Mouse (Mus musculus) lung, postnatal 0 days (tissue): Measurements from ENCODE around the gene Tnfsf4. TPM values are rescaled to one million over a fixed set of nuclear protein-coding genes. Genes with fewer than 3 reads are reported as not detected.
A peak's percentile ranks its signal among the peaks of the same experiment; 100 is the strongest.

Experiments used
- ATAC-seq: fragments of 200-750 bp; cut with Nextera tagmentation; 2 replicates; pipeline ENCODE4 v1.8.0; 2017; ENCODE audit warnings: moderate library complexity
- DNase-seq: peaks from one replicate; pipeline ENCODE4 v3.0.0-alpha.2; 2016; ENCODE audit warnings: low spot score
- H3K27ac ChIP-seq: fragments of 300-500 bp; sonication (generic); 2 replicates; pipeline ENCODE4 v1.5.1; 2014; ENCODE audit warnings: antibody characterized with exemption, mild to moderate bottlenecking, low read length, mixed read lengths
- H3K27me3 ChIP-seq: fragments of 300-500 bp; sonication (generic); replicated peaks from 2 replicates; pipeline ENCODE4 v1.6.1; 2014; ENCODE audit warnings: low read length, mixed read lengths; ENCODE audit not compliant: insufficient read depth
- H3K36me3 ChIP-seq: fragments of 300-500 bp; sonication (generic); 2 replicates; pipeline ENCODE4 v1.6.1; 2014; ENCODE audit warnings: low read length, mixed read lengths; ENCODE audit not compliant: insufficient read depth
- H3K4me1 ChIP-seq: fragments of 300-500 bp; sonication (generic); 2 replicates; pipeline ENCODE4 v1.6.1; 2014; ENCODE audit warnings: antibody characterized with exemption, low read depth, low read length, mixed read lengths; ENCODE audit not compliant: insufficient read depth
- H3K4me2 ChIP-seq: fragments of 300-500 bp; sonication (generic); replicated peaks from 2 replicates; pipeline ENCODE4 v1.6.1; 2014; ENCODE audit warnings: low read depth, mild to moderate bottlenecking, low read length, moderate library complexity, mixed read lengths
- H3K4me3 ChIP-seq: fragments of 300-500 bp; sonication (generic); 2 replicates; pipeline ENCODE4 v1.5.1; 2014; ENCODE audit warnings: low read depth, low read length
- H3K9ac ChIP-seq: fragments of 300-500 bp; sonication (generic); replicated peaks from 2 replicates; pipeline ENCODE4 v1.6.1; 2014; ENCODE audit warnings: low read depth, mild to moderate bottlenecking
- H3K9me3 ChIP-seq: fragments of 300-500 bp; sonication (generic); 2 replicates; pipeline ENCODE4 v1.6.1; 2016; ENCODE audit warnings: low read length, mixed read lengths
- CTCF ChIP-seq: IDR thresholded peaks from 2 replicates; pipeline ENCODE4 v1.5.1; 2016; ENCODE audit warnings: antibody characterized with exemption, mild to moderate bottlenecking
- EP300 ChIP-seq: IDR thresholded peaks from 2 replicates; pipeline ENCODE4 v1.6.1; 2016; ENCODE audit warnings: antibody characterized with exemption, mild to moderate bottlenecking, control low read depth
- WGBS: fragments of 180-500 bp; shearing (Covaris S2); extraction: QIAGEN DNeasy Blood & Tissue Kit; methylation state at CpG from one replicate; pipeline ENCODE4 v1.1.7; 2014; 5-methylcytosine and 5-hydroxymethylcytosine counted together
- polyA plus RNA-seq: library from polyadenylated mRNA; unstranded; fragments of >200 nt; fragmentation: Nextera tagmentation; extraction: Ambion mirVana; gene quantifications from 2 replicates; pipeline ENCODE4 v1.2.1, GENCODE M21; 2015

Gene Tnfsf4
- polyA plus RNA-seq, 1 experiment from 2014 or later = not detected

DNA sequence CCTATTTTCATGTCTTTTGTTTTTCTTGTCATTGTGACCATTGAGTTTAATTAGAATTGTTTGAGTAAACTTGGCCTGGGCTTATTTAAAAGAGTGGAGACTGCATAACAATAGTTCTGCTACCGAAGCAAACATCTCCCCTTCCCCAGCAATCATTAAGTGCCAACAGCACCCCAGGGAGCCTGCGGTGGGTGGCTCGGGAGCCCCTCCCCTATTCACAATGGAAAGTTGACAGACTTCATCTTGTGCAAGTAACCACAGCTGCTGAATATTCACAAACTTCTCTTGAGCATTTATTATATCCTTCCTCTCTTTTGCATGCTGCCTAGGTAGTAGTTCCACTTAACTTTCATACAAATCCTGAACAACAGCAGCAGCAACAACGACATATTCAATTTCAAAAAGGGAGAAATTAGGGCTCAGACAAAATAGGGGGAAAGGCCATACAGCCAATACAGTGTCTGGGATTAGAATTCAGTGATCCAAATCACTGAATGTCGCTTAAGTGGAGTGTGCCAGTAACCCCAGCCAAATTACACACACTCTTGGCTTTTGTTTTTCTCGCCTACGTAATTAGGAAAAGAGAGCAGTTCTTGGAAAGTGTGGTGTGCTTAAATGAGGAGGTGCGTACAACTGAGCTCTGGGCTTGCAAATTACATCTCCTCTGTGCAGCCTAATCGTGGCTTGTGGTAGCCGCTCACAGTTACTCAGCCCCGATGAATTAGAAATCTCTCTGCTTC is 15.4 kb upstream of the Tnfsf4 start:
- Histone ChIP-seq H3K4me2 (no peak overlapping the region), H3K36me3 (no peaks in the 10 kb centered on the region), H3K9me3 (no peaks in the 10 kb centered on the region), H3K4me3 (no peak overlapping the region), H3K4me1 (no peaks in the 10 kb centered on the region), H3K27ac (no peak overlapping the region), H3K9ac (no peak overlapping the region), H3K27me3 (no peaks in the 10 kb centered on the region)
- DNase-seq (peak; percentile 18), ATAC-seq (no peak)
- WGBS = 23% methylated on average over 11 of the region's 11 CpGs
- no peak for TF ChIP-seq CTCF
- no peak for TF ChIP-seq EP300

DNA sequence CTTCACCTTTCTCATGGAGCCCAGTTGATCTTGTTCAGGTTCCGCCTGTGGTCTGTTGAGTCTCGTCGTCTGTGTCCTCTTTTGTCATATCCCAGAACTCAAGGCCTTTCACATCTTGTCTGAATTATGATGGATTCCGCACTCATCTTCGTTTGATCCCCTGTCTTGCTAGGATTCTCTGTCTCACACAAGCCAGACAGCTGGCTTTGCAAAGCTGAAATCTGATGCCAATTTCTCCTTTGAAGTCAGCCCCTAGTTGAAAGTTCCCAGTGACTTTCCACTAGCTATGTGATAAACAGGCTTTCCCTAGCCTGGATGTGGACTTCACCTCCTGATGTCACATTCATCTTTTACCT is 14.8 kb upstream of the Tnfsf4 start:
- Histone ChIP-seq H3K4me3 (no peak overlapping the region), H3K9me3 (no peaks in the 10 kb centered on the region), H3K4me1 (no peaks in the 10 kb centered on the region), H3K36me3 (no peaks in the 10 kb centered on the region), H3K9ac (no peak overlapping the region), H3K27me3 (no peaks in the 10 kb centered on the region), H3K27ac (no peak overlapping the region), H3K4me2 (no peak overlapping the region)
- TF ChIP-seq EP300 (no peak), CTCF (no peak)
- WGBS = 25% methylated on average over 5 of the region's 5 CpGs
- no peak for ATAC-seq
- no peak for DNase-seq

DNA sequence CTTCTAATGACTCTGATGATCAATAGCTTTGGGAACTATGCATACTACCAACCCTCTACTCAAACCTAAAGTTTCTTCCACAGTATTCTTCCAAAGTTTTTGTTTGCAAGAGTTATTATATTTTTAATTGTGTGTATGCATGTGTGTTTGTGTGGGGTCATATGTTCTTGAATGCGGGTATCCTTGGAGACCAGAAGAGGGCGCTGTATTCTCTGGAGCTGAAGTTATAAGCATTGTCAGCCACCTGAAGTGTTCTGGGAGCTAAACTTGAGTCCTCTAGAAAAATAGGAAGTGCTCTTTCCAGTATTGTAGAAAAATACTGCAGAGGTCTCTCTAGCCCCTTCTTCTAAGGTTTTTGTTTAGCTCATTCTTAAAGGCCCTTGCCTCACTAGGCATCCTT is 5.1 kb upstream of the Tnfsf4 start:
- no peak overlapping the region for H3K27ac ChIP-seq
- H3K4me2 ChIP-seq = no peak overlapping the region
- 70% methylated on average over 2 of the region's 2 CpGs for WGBS
- no peaks in the 10 kb centered on the region for H3K4me1 ChIP-seq
- no peaks in the 10 kb centered on the region for H3K9me3 ChIP-seq
- DNase-seq (no peak), ATAC-seq (no peak)
- H3K27me3 ChIP-seq = no peaks in the 10 kb centered on the region
- TF ChIP-seq CTCF (peak; percentile 28), EP300 (no peak)
- no peak overlapping the region for H3K9ac ChIP-seq
- no peaks in the 10 kb centered on the region for H3K36me3 ChIP-seq
- no peak overlapping the region for H3K4me3 ChIP-seq

GRCm38 (mm10) chr1:161392906-161393305 is 2.3 kb upstream of the Tnfsf4 start:
- Histone ChIP-seq H3K9ac (no peak overlapping the region), H3K4me2 (no peak overlapping the region), H3K9me3 (no peaks in the 10 kb centered on the region), H3K4me1 (no peaks in the 10 kb centered on the region), H3K36me3 (no peaks in the 10 kb centered on the region), H3K4me3 (no peak overlapping the region), H3K27ac (no peak overlapping the region), H3K27me3 (no peaks in the 10 kb centered on the region)
- DNase-seq = peak; percentile 21
- WGBS = 43% methylated on average over 10 of the region's 10 CpGs
- TF ChIP-seq EP300 (no peak), CTCF (no peak)
- ATAC-seq = peak; percentile 38; the same call in 1 of the 2 replicates

DNA sequence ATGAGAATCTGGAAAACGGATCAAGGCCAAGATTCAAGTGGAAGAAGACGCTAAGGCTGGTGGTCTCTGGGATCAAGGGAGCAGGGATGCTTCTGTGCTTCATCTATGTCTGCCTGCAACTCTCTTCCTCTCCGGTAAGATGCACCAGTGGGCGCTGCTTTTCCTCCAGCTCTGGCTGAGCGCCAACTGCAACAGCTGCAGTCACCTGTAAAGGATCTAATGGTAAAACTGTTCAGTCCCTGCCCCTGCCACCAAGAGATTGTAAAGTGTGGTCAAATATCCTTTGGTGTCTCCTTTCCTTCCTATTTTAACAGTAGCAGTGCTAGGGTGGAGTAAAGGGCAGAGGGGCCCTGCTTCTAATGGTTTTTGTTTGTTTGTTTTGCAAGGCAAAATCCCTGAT is 401 bp downstream of the Tnfsf4 start:
- no peak for ATAC-seq
- H3K36me3 ChIP-seq = no peaks in the 10 kb centered on the region
- no peaks in the 10 kb centered on the region for H3K9me3 ChIP-seq
- no peaks in the 10 kb centered on the region for H3K4me1 ChIP-seq
- H3K27ac ChIP-seq = no peak overlapping the region
- TF ChIP-seq CTCF = no peak
- no peak for TF ChIP-seq EP300
- H3K27me3 ChIP-seq = no peaks in the 10 kb centered on the region
- 53% methylated on average over 5 of the region's 5 CpGs for WGBS
- no peak overlapping the region for H3K4me3 ChIP-seq
- H3K4me2 ChIP-seq = no peak overlapping the region
- H3K9ac ChIP-seq = no peak overlapping the region
- DNase-seq = no peak

DNA sequence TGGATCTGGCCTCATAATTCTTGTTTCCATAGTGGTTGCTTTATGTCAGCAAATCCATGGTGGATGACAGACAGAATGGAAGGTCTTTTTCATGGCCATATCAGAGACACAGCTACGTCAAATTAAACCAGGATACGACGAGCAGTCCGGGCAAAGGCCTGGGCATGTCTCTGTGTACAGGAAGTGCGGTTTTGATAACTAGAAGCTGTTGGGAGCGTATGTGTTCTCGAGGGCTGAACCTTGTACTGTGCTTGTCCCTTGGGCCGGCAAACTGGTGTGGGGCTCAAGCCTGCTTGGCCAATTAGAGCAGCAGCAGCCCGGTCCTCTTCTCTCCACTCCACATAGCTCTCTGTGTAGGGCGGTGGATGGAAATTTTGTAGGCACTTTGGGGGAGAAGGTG is 1.1 kb downstream of the Tnfsf4 start:
- DNase-seq = no peak
- no peaks in the 10 kb centered on the region for H3K4me1 ChIP-seq

More for the DNA sequence above, 1.1 kb downstream of the Tnfsf4 start:
- no peak overlapping the region for H3K27ac ChIP-seq
- no peak for ATAC-seq
- no peak overlapping the region for H3K9ac ChIP-seq
- no peaks in the 10 kb centered on the region for H3K9me3 ChIP-seq
- H3K4me3 ChIP-seq = no peak overlapping the region
- H3K27me3 ChIP-seq = no peaks in the 10 kb centered on the region
- WGBS = 55% methylated on average over 10 of the region's 10 CpGs
- H3K4me2 ChIP-seq = no peak overlapping the region
- H3K36me3 ChIP-seq = no peaks in the 10 kb centered on the region
- TF ChIP-seq EP300 (no peak), CTCF (no peak)
